Mouse (Mus musculus) ES-E14 (cell line): ENCODE data around the gene Fbxo46.

ENCODE experiments used
- CHD2 ChIP-seq: IDR thresholded peaks from 2 replicates; pipeline ENCODE4 v1.6.1; 2014; ENCODE audit warnings: mild to moderate bottlenecking, low read depth, low read length, inconsistent platforms
- HCFC1 ChIP-seq: IDR thresholded peaks from 2 replicates; pipeline ENCODE4 v1.6.1; 2012; ENCODE audit warnings: low read length, inconsistent platforms, borderline replicate concordance; ENCODE audit not compliant: insufficient read depth
- MAFK ChIP-seq: IDR thresholded peaks from 2 replicates; pipeline ENCODE4 v1.6.1; 2014; ENCODE audit warnings: mild to moderate bottlenecking, low read depth, low read length, inconsistent platforms; ENCODE audit not compliant: insufficient read depth
- ZNF384 ChIP-seq: IDR thresholded peaks from 2 replicates; pipeline ENCODE4 v1.6.1; 2012; ENCODE audit warnings: low read depth, low read length, inconsistent platforms

GRCm38 (mm10) chr7:19127744-19128143, 8.1 kb downstream of the Fbxo46 start:
- no peak for TF ChIP-seq ZNF384
- no peak for TF ChIP-seq HCFC1
- TF ChIP-seq MAFK: no peak
- no peak for TF ChIP-seq CHD2
